Mouse (Mus musculus) adrenal gland, adult 8-10 months (tissue): ENCODE results near the gene Btbd35f20. TPM values are rescaled to one million over a fixed set of nuclear protein-coding genes. Genes with fewer than 3 reads are reported as not detected.
"Not testable (repeated sequence)": the region's sequence is repeated elsewhere in the genome, so short reads cannot be mapped to it uniquely, and the experiment has no call there.

Experiments
- DNase-seq: peaks from one replicate; pipeline ENCODE4 v3.0.0; 2022
- total RNA-seq, 4 experiments: library from RNA; stranded (reverse); gene quantifications; 2 replicates each; pipeline ENCODE4 v1.2.4; 2022

The Btbd35f20 gene
- total RNA-seq: not detected

GRCm38 (mm10) chrX:4291145-4291544 is at the start of gene Btbd35f20:
TSS of gene Btbd35f20 (minus strand) at chrX:4291245.
- not testable (repeated sequence) for DNase-seq

Other genes with a start within 250 kb of the Btbd35f20 start
- not detected for gene Btbd35f28, start 94.7 kb downstream of the Btbd35f20 start, total RNA-seq
- not detected for gene Btbd35f17, start 79.4 kb upstream of the Btbd35f20 start, total RNA-seq